In genomic region chr4:109238428-109239268, GRCm38 (mm10) we compare ENCODE assay signal across 8 mouse cellular contexts. TPM values are rescaled to one million over a fixed set of nuclear protein-coding genes. Genes with fewer than 3 reads are reported as not detected.
A peak's percentile ranks its signal among the peaks of the same experiment; 100 is the strongest.
DNase-seq lines count a peak whose midpoint lies in the region; ATAC-seq and TF ChIP-seq lines count a peak whose summit lies in the region.

No protein-coding gene starts in this region.

- ATAC-seq in forebrain, embryonic 16.5 days = 0 out of 2 replicates have a peak, but pooled peaks have one; percentile 36
- no peak; the same call in 1 of the 2 replicates for ATAC-seq in forebrain, embryonic 15.5 days (replicated peaks)

- H3K36me3 ChIP-seq in forebrain, embryonic 16.5 days (ENCODE audit: control insufficient read depth, insufficient read depth) = no peaks in the 10 kb centered on the region
- no peaks in the 10 kb centered on the region for H3K36me3 ChIP-seq in forebrain, embryonic 15.5 days
- no peaks in the 10 kb centered on the region for H3K36me3 ChIP-seq in ES-E14 (ENCODE audit: control insufficient read depth, insufficient read depth, low read length, poor library complexity, severe bottlenecking)

- peaks cover 6% of the 10 kb centered on the region for H3K4me1 ChIP-seq in forebrain, embryonic 16.5 days (replicated peaks; ENCODE audit: control insufficient read depth, insufficient read depth, low read length)
- peaks cover 20% of the 10 kb centered on the region for H3K4me1 ChIP-seq in forebrain, embryonic 15.5 days
- H3K4me1 ChIP-seq in ES-E14 (ENCODE audit: control insufficient read depth in 2 of 2, insufficient read depth in 2 of 2, low read length in 2 of 2, poor library complexity in 1 of 2) = peaks cover 4% of the 10 kb centered on the region in 2 experiments; a peak in 2 of 4 replicates

- H3K27ac ChIP-seq in forebrain, embryonic 16.5 days (ENCODE audit: low read length) = no peak overlapping the region
- H3K27ac ChIP-seq in forebrain, embryonic 15.5 days (replicated peaks) = no peak overlapping the region
- H3K27ac ChIP-seq in ES-E14 (ENCODE audit: insufficient read depth, low read depth, low read length, poor library complexity, severe bottlenecking) = 0 out of 2 replicates have a peak overlapping the region, but pooled peaks have one; percentile 26

- H3K4me2 ChIP-seq in forebrain, embryonic 16.5 days (ENCODE audit: low read length) = no peak overlapping the region
- no peak overlapping the region for H3K4me2 ChIP-seq in forebrain, embryonic 15.5 days (replicated peaks)

- no peak for DNase-seq in ES-E14 (ENCODE audit: low read depth, low spot score)
- peak; percentile 29 to 32 for DNase-seq in cerebellum, postnatal 36 days
- DNase-seq in layer of hippocampus, adult 9-10 months (ENCODE audit: low spot score) = peak; percentile 39
- peak; percentile 67 for DNase-seq in testis, postnatal 10 days (ENCODE audit: low spot score)
- no peak for DNase-seq in thymus, postnatal 25 days
- no peak for DNase-seq in frontal cortex, postnatal 25 days (ENCODE audit: low spot score in 2 of 2)

- H3K27me3 ChIP-seq in forebrain, embryonic 16.5 days (replicated peaks; ENCODE audit: control insufficient read depth, insufficient read depth, low read length) = no peaks in the 10 kb centered on the region
- no peaks in the 10 kb centered on the region for H3K27me3 ChIP-seq in forebrain, embryonic 15.5 days

- H3K4me3 ChIP-seq in forebrain, embryonic 16.5 days (replicated peaks; ENCODE audit: low read length) = no peak overlapping the region
- H3K4me3 ChIP-seq in forebrain, embryonic 15.5 days = no peak overlapping the region
- H3K4me3 ChIP-seq in ES-E14 (ENCODE audit: insufficient read depth in 1 of 2, low read depth in 1 of 2, low read length in 2 of 2, poor library complexity in 1 of 2, severe bottlenecking in 1 of 2) = no peak overlapping the region

- H3K9me3 ChIP-seq in forebrain, embryonic 16.5 days (ENCODE audit: control insufficient read depth, low read length) = no peaks in the 10 kb centered on the region
- H3K9me3 ChIP-seq in forebrain, embryonic 15.5 days = no peaks in the 10 kb centered on the region
- no peaks in the 10 kb centered on the region for H3K9me3 ChIP-seq in ES-E14 (ENCODE audit: control insufficient read depth, insufficient read depth, low read depth, low read length)

- in situ Hi-C loops in ES-E14 (cut with MboI; ENCODE audit: low sequenced_read_pairs in 2 of 2, unreplicated experiment in 2 of 2) = no loop called here

- H3K9ac ChIP-seq in forebrain, embryonic 16.5 days (replicated peaks; ENCODE audit: low read depth, low read length) = no peak overlapping the region
- no peak overlapping the region for H3K9ac ChIP-seq in forebrain, embryonic 15.5 days (replicated peaks)
- H3K9ac ChIP-seq in ES-E14 (ENCODE audit: insufficient read depth, low read depth, low read length, poor library complexity, severe bottlenecking) = no peak overlapping the region

- 69% methylated on average over 24 of the region's 24 CpGs for WGBS in forebrain, embryonic 16.5 days
- 70% methylated on average over 24 of the region's 24 CpGs for WGBS in forebrain, embryonic 15.5 days

TF ChIP-seq in ES-E14, 5 proteins besides CTCF, POLR2A, EP300 and RAD21:
- TF ChIP-seq HCFC1 (IDR thresholded peaks at IDR 0.05; ENCODE audit: borderline replicate concordance, insufficient read depth, low read length) (no peak), MAFK (IDR thresholded peaks at IDR 0.05; ENCODE audit: insufficient read depth, low read depth, low read length) (no peak), ZC3H11A (IDR thresholded peaks at IDR 0.05; ENCODE audit: borderline replicate concordance, low read depth, low read length) (no peak), ZNF384 (IDR thresholded peaks at IDR 0.05; ENCODE audit: low read depth, low read length) (no peak), CHD2 (IDR thresholded peaks at IDR 0.05; ENCODE audit: low read depth, low read length) (no peak)

RNA-seq across cellular contexts. Expression of gene Calr4, which starts 4.4 kb away (rescaled TPM):
- 0.44 and 0.51 TPM in 2 replicates for polyA plus RNA-seq in forebrain, embryonic 16.5 days (2015; fragmentation: Nextera tagmentation; extraction: Ambion mirVana)
- 0.38 and 0.80 TPM in 2 replicates for polyA plus RNA-seq in forebrain, embryonic 15.5 days (2015; fragmentation: Nextera tagmentation; extraction: Ambion mirVana)
- total RNA-seq in ES-E14 (2012; rRNA removed) = 1.4 TPM in 2 replicates

RNA-seq across cellular contexts. Expression of gene Osbpl9, which starts 36.6 kb away (rescaled TPM):
- 76.9 and 86.5 TPM in 2 replicates for polyA plus RNA-seq in forebrain, embryonic 16.5 days (2015; fragmentation: Nextera tagmentation; extraction: Ambion mirVana)
- polyA plus RNA-seq in forebrain, embryonic 15.5 days (2015; fragmentation: Nextera tagmentation; extraction: Ambion mirVana) = 76.7 and 78.5 TPM in 2 replicates
- 35.6 and 39.5 TPM in 2 replicates for total RNA-seq in ES-E14 (2012; rRNA removed)

RNA-seq across cellular contexts. Expression of gene Eps15, which starts 41.4 kb away (rescaled TPM):
- 41.5 and 46.0 TPM in 2 replicates for polyA plus RNA-seq in forebrain, embryonic 16.5 days (2015; fragmentation: Nextera tagmentation; extraction: Ambion mirVana)
- 39.6 and 40.6 TPM in 2 replicates for polyA plus RNA-seq in forebrain, embryonic 15.5 days (2015; fragmentation: Nextera tagmentation; extraction: Ambion mirVana)
- total RNA-seq in ES-E14 (2012; rRNA removed) = 9.7 and 13.0 TPM in 2 replicates

Comparison
In these comparisons a context has a peak if more than half of its experiments do, and no peak if none do; other contexts are left out.
1. DNase-seq: peak in cerebellum, postnatal 36 days (2 of 2), layer of hippocampus, adult 9-10 months (single experiment) and testis, postnatal 10 days (single experiment); none in ES-E14 (single experiment), thymus, postnatal 25 days (single experiment) and frontal cortex, postnatal 25 days (0 of 2).